Mouse (Mus musculus) cerebellum, postnatal 10 days (tissue): ENCODE measurements around the gene Plekhs1.

Source experiments
- DNase-seq, 2 experiments: peaks; one replicate each; pipeline ENCODE4 v3.0.0; 2021; ENCODE audit warnings: mixed read lengths in 2 of 2

Plekhs1 gene

GRCm38 (mm10) chr19:56531251-56531650 lies 69.8 kb downstream of the Plekhs1 start:
- no peak for DNase-seq

GRCm38 (mm10) chr19:56533291-56534071 lies 72.0 kb downstream of the Plekhs1 start:
- DNase-seq = no peak

GRCm38 (mm10) chr19:56534337-56534736 lies 72.9 kb downstream of the Plekhs1 start:
- DNase-seq = no peak

- DNase-seq = no peak
Measured at GRCm38 (mm10) chr19:56535064-56535463, 73.6 kb downstream of the Plekhs1 start.

GRCm38 (mm10) chr19:56535765-56536164 lies 74.3 kb downstream of the Plekhs1 start:
- DNase-seq = no peak
